Mouse (Mus musculus) midbrain, embryonic 13.5 days (tissue): Measurements from ENCODE around the gene Arhgef6. TPM values are rescaled to one million over a fixed set of nuclear protein-coding genes. Genes with fewer than 3 reads are reported as not detected.

Source experiments
- ATAC-seq: fragments of 200-750 bp; cut with Nextera tagmentation; 2 replicates; pipeline ENCODE4 v1.8.0; 2017; ENCODE audit warnings: mild to moderate bottlenecking, moderate TSS enrichment, moderate library complexity
- H3K27ac ChIP-seq: fragments of 300-500 bp; sonication (generic); 2 replicates; pipeline ENCODE4 v1.5.1; 2015; ENCODE audit warnings: inconsistent platforms, mild to moderate bottlenecking, moderate library complexity
- H3K27me3 ChIP-seq: fragments of 300-500 bp; sonication (generic); 2 replicates; pipeline ENCODE4 v1.6.1; 2015; ENCODE audit warnings: mild to moderate bottlenecking, inconsistent platforms
- H3K36me3 ChIP-seq: fragments of 300-500 bp; sonication (generic); 2 replicates; pipeline ENCODE4 v1.6.1; 2015; ENCODE audit warnings: mild to moderate bottlenecking, inconsistent platforms
- H3K4me1 ChIP-seq: fragments of 300-500 bp; sonication (generic); replicated peaks from 2 replicates; pipeline ENCODE4 v1.6.1; 2015; ENCODE audit warnings: inconsistent platforms
- H3K4me2 ChIP-seq: fragments of 300-500 bp; sonication (generic); replicated peaks from 2 replicates; pipeline ENCODE4 v1.6.1; 2015; ENCODE audit warnings: moderate library complexity, mild to moderate bottlenecking, inconsistent platforms
- H3K4me3 ChIP-seq: fragments of 300-500 bp; sonication (generic); replicated peaks from 2 replicates; pipeline ENCODE4 v1.5.1; 2015; ENCODE audit warnings: mild to moderate bottlenecking, inconsistent platforms
- H3K9ac ChIP-seq: fragments of 300-500 bp; sonication (generic); replicated peaks from 2 replicates; pipeline ENCODE4 v1.6.1; 2015; ENCODE audit warnings: mild to moderate bottlenecking, inconsistent platforms
- H3K9me3 ChIP-seq: fragments of 300-500 bp; sonication (generic); 2 replicates; pipeline ENCODE4 v1.6.1; 2016; ENCODE audit warnings: mild to moderate bottlenecking, inconsistent platforms
- WGBS: fragments of 180-500 bp; shearing (Covaris S2); methylation state at CpG from one replicate; pipeline ENCODE4 v1.1.7; 2015; 5-methylcytosine and 5-hydroxymethylcytosine counted together
- polyA plus RNA-seq: library from polyadenylated mRNA; unstranded; fragments of >200 nt; fragmentation: Nextera tagmentation; extraction: Ambion mirVana; gene quantifications from 2 replicates; pipeline ENCODE4 v1.2.1, GENCODE M21; 2015

Arhgef6 gene
- polyA plus RNA-seq, 1 experiment from 2014 or later: 5.7 TPM

GRCm38 (mm10) chrX:57219563-57219962 lies 119.0 kb downstream of the Arhgef6 start:
- no peak for ATAC-seq
- Histone ChIP-seq H3K9ac (no peak overlapping the region), H3K9me3 (no peaks in the 10 kb centered on the region), H3K27ac (no peak overlapping the region), H3K4me2 (no peak overlapping the region), H3K4me3 (no peak overlapping the region), H3K27me3 (no peaks in the 10 kb centered on the region), H3K4me1 (no peaks in the 10 kb centered on the region), H3K36me3 (no peaks in the 10 kb centered on the region)
- WGBS: 89% methylated on average over 5 of the region's 5 CpGs

GRCm38 (mm10) chrX:57216271-57216670 lies 122.3 kb downstream of the Arhgef6 start:
- Histone ChIP-seq H3K9me3 (no peaks in the 10 kb centered on the region), H3K27me3 (no peaks in the 10 kb centered on the region), H3K4me2 (no peak overlapping the region), H3K4me3 (no peak overlapping the region), H3K9ac (no peak overlapping the region), H3K36me3 (no peaks in the 10 kb centered on the region), H3K27ac (no peak overlapping the region), H3K4me1 (no peaks in the 10 kb centered on the region)
- no peak for ATAC-seq
- 63% methylated on average over 5 of the region's 5 CpGs for WGBS

GRCm38 (mm10) chrX:57215495-57215894 lies 123.0 kb downstream of the Arhgef6 start:
- no peaks in the 10 kb centered on the region for H3K27me3 ChIP-seq
- no peak overlapping the region for H3K9ac ChIP-seq
- H3K4me3 ChIP-seq: no peak overlapping the region
- no peaks in the 10 kb centered on the region for H3K36me3 ChIP-seq
- 92% methylated on average over 4 of the region's 4 CpGs for WGBS
- no peak overlapping the region for H3K27ac ChIP-seq
- no peaks in the 10 kb centered on the region for H3K4me1 ChIP-seq
- no peaks in the 10 kb centered on the region for H3K9me3 ChIP-seq
- ATAC-seq: no peak
- H3K4me2 ChIP-seq: no peak overlapping the region

GRCm38 (mm10) chrX:57212862-57213261 lies 125.7 kb downstream of the Arhgef6 start:
- no peaks in the 10 kb centered on the region for H3K4me1 ChIP-seq
- H3K27me3 ChIP-seq: no peaks in the 10 kb centered on the region
- no peak overlapping the region for H3K27ac ChIP-seq
- no peak overlapping the region for H3K9ac ChIP-seq
- H3K36me3 ChIP-seq: no peaks in the 10 kb centered on the region
- H3K4me2 ChIP-seq: no peak overlapping the region
- ATAC-seq: no peak
- H3K4me3 ChIP-seq: no peak overlapping the region
- WGBS: 90% methylated on average over 3 of the region's 3 CpGs
- H3K9me3 ChIP-seq: no peaks in the 10 kb centered on the region

- no peaks in the 10 kb centered on the region for H3K36me3 ChIP-seq
- H3K4me2 ChIP-seq: no peak within 1 kb of the TSS
- no peak within 1 kb of the TSS for H3K27ac ChIP-seq
- no peak within 1 kb of the TSS for H3K9ac ChIP-seq
- H3K27me3 ChIP-seq: no peaks in the 10 kb centered on the region
- WGBS: 90% methylated on average over 9 of the region's 9 CpGs
- H3K9me3 ChIP-seq: no peaks in the 10 kb centered on the region
- ATAC-seq: no peak
- H3K4me1 ChIP-seq: no peaks in the 10 kb centered on the region
- no peak within 1 kb of the TSS for H3K4me3 ChIP-seq
These were observed 126.7 kb downstream of the Arhgef6 start, which contains the start of gene Cd40lg for GRCm38 (mm10) chrX:57211876-57212275. TSS of gene Cd40lg (plus strand) at chrX:57212143.

- Histone ChIP-seq H3K9ac (no peak overlapping the region), H3K9me3 (no peaks in the 10 kb centered on the region), H3K27me3 (no peaks in the 10 kb centered on the region), H3K27ac (no peak overlapping the region), H3K36me3 (no peaks in the 10 kb centered on the region), H3K4me3 (no peak overlapping the region), H3K4me1 (no peaks in the 10 kb centered on the region), H3K4me2 (no peak overlapping the region)
- 95% methylated on average over 1 of the region's 1 CpGs for WGBS
- ATAC-seq: no peak
These were observed 127.9 kb downstream of the Arhgef6 start for GRCm38 (mm10) chrX:57210591-57210990.

- no peak for ATAC-seq
- no peak overlapping the region for H3K27ac ChIP-seq
- H3K9me3 ChIP-seq: no peaks in the 10 kb centered on the region
- H3K4me1 ChIP-seq: no peaks in the 10 kb centered on the region
- no peaks in the 10 kb centered on the region for H3K36me3 ChIP-seq
- H3K27me3 ChIP-seq: no peaks in the 10 kb centered on the region
- H3K9ac ChIP-seq: no peak overlapping the region
- H3K4me3 ChIP-seq: no peak overlapping the region
- H3K4me2 ChIP-seq: no peak overlapping the region
- WGBS: 73% methylated on average over 2 of the region's 2 CpGs
These were observed 138.1 kb downstream of the Arhgef6 start for GRCm38 (mm10) chrX:57200397-57200796.

GRCm38 (mm10) chrX:57198036-57198435 lies 140.5 kb downstream of the Arhgef6 start:
- ATAC-seq: no peak
- no peak overlapping the region for H3K4me2 ChIP-seq
- 40% methylated on average over 2 of the region's 2 CpGs for WGBS

GRCm38 (mm10) chrX:57196319-57196718 lies 142.2 kb downstream of the Arhgef6 start:
- Histone ChIP-seq H3K27me3 (no peaks in the 10 kb centered on the region), H3K9ac (no peak overlapping the region), H3K4me1 (no peaks in the 10 kb centered on the region), H3K36me3 (no peaks in the 10 kb centered on the region), H3K4me2 (no peak overlapping the region), H3K9me3 (no peaks in the 10 kb centered on the region), H3K27ac (no peak overlapping the region), H3K4me3 (no peak overlapping the region)
- WGBS: 86% methylated on average over 9 of the region's 9 CpGs
- no peak for ATAC-seq

More at GRCm38 (mm10) chrX:57198036-57198435, 140.5 kb downstream of the Arhgef6 start:
- H3K4me3 ChIP-seq: no peak overlapping the region
- no peak overlapping the region for H3K27ac ChIP-seq
- no peak overlapping the region for H3K9ac ChIP-seq
- no peaks in the 10 kb centered on the region for H3K27me3 ChIP-seq
- no peaks in the 10 kb centered on the region for H3K36me3 ChIP-seq
- H3K9me3 ChIP-seq: no peaks in the 10 kb centered on the region
- no peaks in the 10 kb centered on the region for H3K4me1 ChIP-seq

- Histone ChIP-seq H3K4me1 (no peaks in the 10 kb centered on the region), H3K27me3 (no peaks in the 10 kb centered on the region), H3K36me3 (no peaks in the 10 kb centered on the region), H3K27ac (no peak overlapping the region), H3K9ac (no peak overlapping the region), H3K9me3 (no peaks in the 10 kb centered on the region), H3K4me2 (no peak overlapping the region), H3K4me3 (no peak overlapping the region)
- no peak for ATAC-seq
- 79% methylated on average over 5 of the region's 5 CpGs for WGBS
These were observed 149.2 kb downstream of the Arhgef6 start for GRCm38 (mm10) chrX:57189335-57189734.

GRCm38 (mm10) chrX:57187301-57187700 lies 151.2 kb downstream of the Arhgef6 start:
- H3K4me2 ChIP-seq: no peak overlapping the region
- H3K27me3 ChIP-seq: no peaks in the 10 kb centered on the region
- no peaks in the 10 kb centered on the region for H3K4me1 ChIP-seq
- no peaks in the 10 kb centered on the region for H3K36me3 ChIP-seq
- H3K9me3 ChIP-seq: no peaks in the 10 kb centered on the region
- no peak overlapping the region for H3K4me3 ChIP-seq
- WGBS: 89% methylated on average over 8 of the region's 8 CpGs
- H3K9ac ChIP-seq: no peak overlapping the region
- ATAC-seq: no peak
- no peak overlapping the region for H3K27ac ChIP-seq

GRCm38 (mm10) chrX:57183359-57183758 lies 155.2 kb downstream of the Arhgef6 start:
- H3K4me1 ChIP-seq: no peaks in the 10 kb centered on the region
- no peak overlapping the region for H3K9ac ChIP-seq
- no peak overlapping the region for H3K27ac ChIP-seq
- no peaks in the 10 kb centered on the region for H3K36me3 ChIP-seq
- no peaks in the 10 kb centered on the region for H3K27me3 ChIP-seq
- no peaks in the 10 kb centered on the region for H3K9me3 ChIP-seq
- no peak overlapping the region for H3K4me3 ChIP-seq
- no peak for ATAC-seq
- WGBS: 89% methylated on average over 3 of the region's 3 CpGs
- no peak overlapping the region for H3K4me2 ChIP-seq

- ATAC-seq: no peak
- Histone ChIP-seq H3K9ac (no peak overlapping the region), H3K4me2 (no peak overlapping the region), H3K4me1 (no peaks in the 10 kb centered on the region), H3K36me3 (no peaks in the 10 kb centered on the region), H3K27ac (no peak overlapping the region), H3K9me3 (no peaks in the 10 kb centered on the region), H3K27me3 (no peaks in the 10 kb centered on the region), H3K4me3 (no peak overlapping the region)
- 80% methylated on average over 2 of the region's 2 CpGs for WGBS
These were observed 156.1 kb downstream of the Arhgef6 start for GRCm38 (mm10) chrX:57182470-57182869.
